Mouse (Mus musculus): ENCODE measurements around the gene Usp49. TPM values are rescaled to one million over a fixed set of nuclear protein-coding genes. Genes with fewer than 3 reads are reported as not detected.

The Usp49 gene
- polyA plus RNA-seq, 1 experiment: 8.3 TPM

Other genes with a start within 250 kb of the Usp49 start
- 0.65 and 0.71 TPM in 2 replicates for gene Guca1b, start 245.3 kb upstream of the Usp49 start, polyA plus RNA-seq (2012; rRNA removed)
- gene Guca1a, start 230.1 kb upstream of the Usp49 start, polyA plus RNA-seq (2012; rRNA removed): 1.4 and 1.6 TPM in 2 replicates
- gene AI661453, start 194.1 kb upstream of the Usp49 start, polyA plus RNA-seq (2012; rRNA removed): 1.6 and 1.8 TPM in 2 replicates
- 3.9 and 4.3 TPM in 2 replicates for gene 1700001C19Rik, start 193.3 kb upstream of the Usp49 start, polyA plus RNA-seq (2012; rRNA removed)
- 22.7 and 23.1 TPM in 2 replicates for gene Taf8, start 128.4 kb upstream of the Usp49 start, polyA plus RNA-seq (2012; rRNA removed)
- 164 and 194 TPM in 2 replicates for gene Ccnd3, start 125.6 kb upstream of the Usp49 start, polyA plus RNA-seq (2012; rRNA removed)
- 9.5 and 9.8 TPM in 2 replicates for gene Bysl, start 19.2 kb upstream of the Usp49 start, polyA plus RNA-seq (2012; rRNA removed)
- gene Med20, start 19.1 kb upstream of the Usp49 start, polyA plus RNA-seq (2012; rRNA removed): 28.7 and 35.4 TPM in 2 replicates
- gene Gm20517, start 19.1 kb upstream of the Usp49 start, polyA plus RNA-seq (2012; rRNA removed): 0.81 and 1.2 TPM in 2 replicates
- 98.7 and 117 TPM in 2 replicates for gene Tomm6, start 57.7 kb downstream of the Usp49 start, polyA plus RNA-seq (2012; rRNA removed)
- gene Frs3, start 58.3 kb downstream of the Usp49 start, polyA plus RNA-seq (2012; rRNA removed): 10.2 and 11.6 TPM in 2 replicates
- gene Gm21981, start 63.8 kb downstream of the Usp49 start, polyA plus RNA-seq (2012; rRNA removed): 1.5 and 2.7 TPM in 2 replicates
- gene Prickle4, start 64.0 kb downstream of the Usp49 start, polyA plus RNA-seq (2012; rRNA removed): 2.6 and 3.2 TPM in 2 replicates
- 0.27 and 0.44 TPM in 2 replicates for gene Pgc, start 96.2 kb downstream of the Usp49 start, polyA plus RNA-seq (2012; rRNA removed)
- gene Tfeb, start 106.3 kb downstream of the Usp49 start, polyA plus RNA-seq (2012; rRNA removed): 18.6 and 22.1 TPM in 2 replicates
- gene Mdfi, start 204.0 kb downstream of the Usp49 start, polyA plus RNA-seq (2012; rRNA removed): 11.0 and 11.2 TPM in 2 replicates

Data from gonadal fat pad, adult 2 months (tissue).